Mouse (Mus musculus): Measurements from ENCODE around the gene Tut7.
A peak's percentile ranks its signal among the peaks of the same experiment; 100 is the strongest.
"Not testable (repeated sequence)": the region's sequence is repeated elsewhere in the genome, so short reads cannot be mapped to it uniquely, and the experiment has no call there.

The Tut7 gene

GRCm38 (mm10) chr13:59822507-59823462 lies at the start of gene Tut7:
Gene Tut7 (minus strand): TSS chr13:59823147.
- DNase-seq: peak; percentile 97

GRCm38 (mm10) chr13:59872446-59872845 lies 49.5 kb upstream of the Tut7 start:
- peak; percentile 26 for DNase-seq

GRCm38 (mm10) chr13:59870004-59870403 lies 47.1 kb upstream of the Tut7 start:
- no peak for DNase-seq

GRCm38 (mm10) chr13:59868011-59868649 lies 45.2 kb upstream of the Tut7 start:
- DNase-seq: no peak

GRCm38 (mm10) chr13:59867103-59867502 lies 44.2 kb upstream of the Tut7 start:
- DNase-seq: no peak

- peak; percentile 40 for DNase-seq
Observed at GRCm38 (mm10) chr13:59859515-59859914, 36.6 kb upstream of the Tut7 start.

- peak; percentile 78 for DNase-seq
Observed at GRCm38 (mm10) chr13:59856286-59857070, 33.5 kb upstream of the Tut7 start.

GRCm38 (mm10) chr13:59853471-59853870 lies 30.5 kb upstream of the Tut7 start:
- DNase-seq: no peak

- no peak for DNase-seq
Observed at GRCm38 (mm10) chr13:59850373-59850772, 27.4 kb upstream of the Tut7 start.

- DNase-seq: no peak
Observed at GRCm38 (mm10) chr13:59844661-59845060, 21.7 kb upstream of the Tut7 start.

- DNase-seq: no peak
Observed at GRCm38 (mm10) chr13:59843976-59844375, 21.0 kb upstream of the Tut7 start.

GRCm38 (mm10) chr13:59842226-59843210 lies 19.6 kb upstream of the Tut7 start:
- peak; percentile 91 for DNase-seq

GRCm38 (mm10) chr13:59841761-59842160 lies 18.8 kb upstream of the Tut7 start:
- not testable (repeated sequence) for DNase-seq

- DNase-seq: peak; percentile 92
Observed at GRCm38 (mm10) chr13:59840429-59841169, 17.7 kb upstream of the Tut7 start.

- DNase-seq: no peak
Observed at GRCm38 (mm10) chr13:59839356-59839755, 16.4 kb upstream of the Tut7 start.

GRCm38 (mm10) chr13:59838464-59838863 lies 15.5 kb upstream of the Tut7 start:
- DNase-seq: no peak

- no peak for DNase-seq
Observed at GRCm38 (mm10) chr13:59836811-59837210, 13.9 kb upstream of the Tut7 start.

- peak; percentile 20 for DNase-seq
Observed at GRCm38 (mm10) chr13:59836101-59836798, 13.3 kb upstream of the Tut7 start.

- peak; percentile 45 for DNase-seq
Observed at GRCm38 (mm10) chr13:59834786-59835452, 12.0 kb upstream of the Tut7 start.

- no peak for DNase-seq
Observed at GRCm38 (mm10) chr13:59832871-59833270, 9.9 kb upstream of the Tut7 start.

Data from kidney, postnatal 10 days (tissue).